Comparison of ENCODE assay signal across 26 mouse cellular contexts in genomic region chr12:101740486-101740885, GRCm38 (mm10). TPM values are rescaled to one million over a fixed set of nuclear protein-coding genes. Genes with fewer than 3 reads are reported as not detected.
DNase-seq lines count a peak whose midpoint lies in the region; ATAC-seq and TF ChIP-seq lines count a peak whose summit lies in the region.
"Had no signal": no experiment of that assay in that cellular context is flagged by ENCODE, and none has a peak within 500 bp of the region (broad histone marks: within the 10 kb centered on the region; RNA-seq: fewer than 3 reads in every experiment).

No protein-coding gene starts in this region.

- no peaks in the 10 kb centered on the region for H3K9me3 ChIP-seq in heart, embryonic 10.5 days
- no peaks in the 10 kb centered on the region for H3K9me3 ChIP-seq in kidney, embryonic 14.5 days (ENCODE audit: control insufficient read depth, low read length)
- no peaks in the 10 kb centered on the region for H3K9me3 ChIP-seq in liver, postnatal 0 days (ENCODE audit: low read length)
- H3K9me3 ChIP-seq in liver, embryonic 12.5 days (replicated peaks) = no peaks in the 10 kb centered on the region
- no peaks in the 10 kb centered on the region for H3K9me3 ChIP-seq in stomach, postnatal 0 days (ENCODE audit: control insufficient read depth, low read length)
- H3K9me3 ChIP-seq in forebrain, embryonic 13.5 days (replicated peaks) = no peaks in the 10 kb centered on the region
- H3K9me3 ChIP-seq: embryonic facial prominence, embryonic 10.5 days; embryonic facial prominence, embryonic 15.5 days; forebrain, embryonic 12.5 days; limb, embryonic 13.5 days; midbrain, embryonic 10.5 days; midbrain, embryonic 15.5 days; neural tube, embryonic 15.5 days; stomach, embryonic 15.5 days had no signal

- ATAC-seq in kidney, embryonic 14.5 days (ENCODE audit: low FRiP score, low TSS enrichment) = no peak
- ATAC-seq in liver, postnatal 0 days = peak; percentile 62
- no peak for ATAC-seq in liver, embryonic 12.5 days
- ATAC-seq in stomach, postnatal 0 days (ENCODE audit: low FRiP score, low TSS enrichment) = peak; percentile 63; the same call in 1 of the 2 replicates
- ATAC-seq in forebrain, embryonic 13.5 days = no peak
- ATAC-seq: hindbrain, embryonic 16.5 days; midbrain, embryonic 15.5 days had no signal

- no peak for TF ChIP-seq CTCF in liver, postnatal 0 days (IDR thresholded peaks at IDR 0.05; ENCODE audit: low read depth)
- TF ChIP-seq CTCF in stomach, postnatal 0 days (IDR thresholded peaks at IDR 0.05; ENCODE audit: low read depth) = no peak

- no peak for TF ChIP-seq EP300 in liver, postnatal 0 days (IDR thresholded peaks at IDR 0.05; ENCODE audit: low read depth)
- TF ChIP-seq EP300 in stomach, postnatal 0 days (optimal IDR thresholded peaks at IDR 0.05) = no peak

- H3K36me3 ChIP-seq in heart, embryonic 10.5 days = no peaks in the 10 kb centered on the region
- H3K36me3 ChIP-seq in kidney, embryonic 14.5 days (ENCODE audit: control insufficient read depth, insufficient read depth, low read length) = no peaks in the 10 kb centered on the region
- H3K36me3 ChIP-seq in liver, postnatal 0 days (replicated peaks; ENCODE audit: insufficient read depth, low read length) = no peaks in the 10 kb centered on the region
- no peaks in the 10 kb centered on the region for H3K36me3 ChIP-seq in liver, embryonic 12.5 days
- no peaks in the 10 kb centered on the region for H3K36me3 ChIP-seq in stomach, postnatal 0 days (ENCODE audit: control insufficient read depth, insufficient read depth, low read length)
- H3K36me3 ChIP-seq in forebrain, embryonic 13.5 days (ENCODE audit: poor library complexity, severe bottlenecking) = no peaks in the 10 kb centered on the region
- H3K36me3 ChIP-seq: embryonic facial prominence, embryonic 10.5 days; embryonic facial prominence, embryonic 15.5 days; forebrain, embryonic 12.5 days; limb, embryonic 13.5 days; midbrain, embryonic 10.5 days; midbrain, embryonic 15.5 days; neural tube, embryonic 15.5 days; stomach, embryonic 15.5 days had no signal

- no peak overlapping the region for H3K9ac ChIP-seq in kidney, embryonic 14.5 days (ENCODE audit: low read depth, low read length)
- no peak overlapping the region for H3K9ac ChIP-seq in liver, postnatal 0 days (replicated peaks)
- no peak overlapping the region for H3K9ac ChIP-seq in liver, embryonic 12.5 days
- H3K9ac ChIP-seq in stomach, postnatal 0 days (ENCODE audit: low read length) = no peak overlapping the region
- no peak overlapping the region for H3K9ac ChIP-seq in forebrain, embryonic 13.5 days
- H3K9ac ChIP-seq: embryonic facial prominence, embryonic 15.5 days; forebrain, embryonic 12.5 days; limb, embryonic 13.5 days; midbrain, embryonic 15.5 days; neural tube, embryonic 15.5 days; stomach, embryonic 15.5 days had no signal

- WGBS in heart, embryonic 10.5 days = 33% methylated on average over 2 of the region's 2 CpGs
- 39% methylated on average over 2 of the region's 2 CpGs for WGBS in kidney, embryonic 14.5 days
- WGBS in liver, postnatal 0 days (ENCODE audit: insufficient replicate concordance) = 34% methylated on average over 2 of the region's 2 CpGs
- 28% methylated on average over 2 of the region's 2 CpGs for WGBS in liver, embryonic 12.5 days (ENCODE audit: insufficient replicate concordance)
- WGBS in stomach, postnatal 0 days = 16% methylated on average over 2 of the region's 2 CpGs
- WGBS in forebrain, embryonic 13.5 days = 66% methylated on average over 2 of the region's 2 CpGs

- H3K4me1 ChIP-seq in heart, embryonic 10.5 days = peaks cover 4% of the 10 kb centered on the region; the same call in 1 of the 2 replicates
- no peaks in the 10 kb centered on the region; the same call in 1 of the 2 replicates for H3K4me1 ChIP-seq in kidney, embryonic 14.5 days (ENCODE audit: control insufficient read depth, insufficient read depth, low read length)
- no peaks in the 10 kb centered on the region for H3K4me1 ChIP-seq in liver, postnatal 0 days (ENCODE audit: insufficient read depth)
- no peaks in the 10 kb centered on the region for H3K4me1 ChIP-seq in liver, embryonic 12.5 days
- no peaks in the 10 kb centered on the region; the same call in 1 of the 2 replicates for H3K4me1 ChIP-seq in stomach, postnatal 0 days (replicated peaks; ENCODE audit: control insufficient read depth, insufficient read depth)
- no peaks in the 10 kb centered on the region for H3K4me1 ChIP-seq in forebrain, embryonic 13.5 days
- H3K4me1 ChIP-seq: embryonic facial prominence, embryonic 15.5 days; forebrain, embryonic 12.5 days; limb, embryonic 13.5 days; midbrain, embryonic 10.5 days; midbrain, embryonic 15.5 days; neural tube, embryonic 15.5 days; stomach, embryonic 15.5 days had no signal

- no peak overlapping the region for H3K4me2 ChIP-seq in kidney, embryonic 14.5 days (replicated peaks; ENCODE audit: low read depth, low read length)
- H3K4me2 ChIP-seq in liver, postnatal 0 days (ENCODE audit: low read depth, low read length) = no peak overlapping the region
- no peak overlapping the region for H3K4me2 ChIP-seq in liver, embryonic 12.5 days
- H3K4me2 ChIP-seq in stomach, postnatal 0 days (replicated peaks; ENCODE audit: low read depth) = no peak overlapping the region
- no peak overlapping the region for H3K4me2 ChIP-seq in forebrain, embryonic 13.5 days
- H3K4me2 ChIP-seq: embryonic facial prominence, embryonic 15.5 days; forebrain, embryonic 12.5 days; limb, embryonic 13.5 days; midbrain, embryonic 15.5 days; neural tube, embryonic 15.5 days; stomach, embryonic 15.5 days had no signal

- no peak overlapping the region for H3K27ac ChIP-seq in heart, embryonic 10.5 days
- H3K27ac ChIP-seq in kidney, embryonic 14.5 days (ENCODE audit: low read depth, low read length) = no peak overlapping the region
- peak overlapping the region; percentile 39; the same call in 1 of the 2 replicates for H3K27ac ChIP-seq in liver, postnatal 0 days (ENCODE audit: low read depth)
- H3K27ac ChIP-seq in liver, embryonic 12.5 days = no peak overlapping the region
- no peak overlapping the region for H3K27ac ChIP-seq in stomach, postnatal 0 days (replicated peaks)
- H3K27ac ChIP-seq in forebrain, embryonic 13.5 days = no peak overlapping the region
- H3K27ac ChIP-seq: embryonic facial prominence, embryonic 10.5 days; embryonic facial prominence, embryonic 15.5 days; forebrain, embryonic 12.5 days; limb, embryonic 13.5 days; midbrain, embryonic 10.5 days; midbrain, embryonic 15.5 days; neural tube, embryonic 15.5 days; stomach, embryonic 15.5 days had no signal

- no peak overlapping the region for H3K4me3 ChIP-seq in heart, embryonic 10.5 days
- no peak overlapping the region for H3K4me3 ChIP-seq in kidney, embryonic 14.5 days (ENCODE audit: low read length)
- no peak overlapping the region for H3K4me3 ChIP-seq in liver, postnatal 0 days (ENCODE audit: low read depth, low read length)
- no peak overlapping the region for H3K4me3 ChIP-seq in liver, embryonic 12.5 days
- no peak overlapping the region for H3K4me3 ChIP-seq in stomach, postnatal 0 days (ENCODE audit: low read depth, low read length)
- H3K4me3 ChIP-seq in forebrain, embryonic 13.5 days = no peak overlapping the region
- H3K4me3 ChIP-seq: embryonic facial prominence, embryonic 10.5 days; embryonic facial prominence, embryonic 15.5 days; forebrain, embryonic 12.5 days; limb, embryonic 13.5 days; midbrain, embryonic 10.5 days; midbrain, embryonic 15.5 days; neural tube, embryonic 15.5 days; stomach, embryonic 15.5 days had no signal

- H3K27me3 ChIP-seq in heart, embryonic 10.5 days (ENCODE audit: insufficient read depth, poor library complexity, severe bottlenecking) = no peaks in the 10 kb centered on the region
- no peaks in the 10 kb centered on the region for H3K27me3 ChIP-seq in kidney, embryonic 14.5 days (ENCODE audit: control insufficient read depth, insufficient read depth, low read length)
- no peaks in the 10 kb centered on the region for H3K27me3 ChIP-seq in liver, postnatal 0 days (ENCODE audit: insufficient read depth, low read length)
- no peaks in the 10 kb centered on the region for H3K27me3 ChIP-seq in liver, embryonic 12.5 days (replicated peaks)
- no peaks in the 10 kb centered on the region for H3K27me3 ChIP-seq in stomach, postnatal 0 days (ENCODE audit: control insufficient read depth, insufficient read depth, low read length)
- H3K27me3 ChIP-seq in forebrain, embryonic 13.5 days = no peaks in the 10 kb centered on the region
- H3K27me3 ChIP-seq: embryonic facial prominence, embryonic 15.5 days; forebrain, embryonic 12.5 days; limb, embryonic 13.5 days; midbrain, embryonic 15.5 days; neural tube, embryonic 15.5 days; stomach, embryonic 15.5 days had no signal

- DNase-seq in heart, adult 8-10 months (ENCODE audit: low spot score) = peak; percentile 20
- no peak for DNase-seq in heart, embryonic 10.5 days (ENCODE audit: low spot score)
- DNase-seq in kidney, postnatal 10 days = peak; percentile 26
- DNase-seq in liver, postnatal 0 days = no peak
- no peak for DNase-seq in stomach, postnatal 0 days (ENCODE audit: low spot score)
- DNase-seq: adrenal gland, adult 2 months; B cell, adult 2 months; cerebellum, adult 2 months; cerebellum, postnatal 14 days; gastrocnemius, postnatal 25 days; retina, postnatal 1 day; right cerebral cortex, postnatal 25 days; thymus, postnatal 14 days had no signal

RNA-seq across cellular contexts. Expression of gene Tc2n, which starts 22.2 kb away (rescaled TPM):
- under 1 TPM; 0.46 to 0.98 (median 0.67) TPM for total RNA-seq in heart, adult 8-10 months (2022)
- polyA plus RNA-seq in heart, embryonic 10.5 days (2016; fragmentation: Nextera tagmentation; extraction: Ambion mirVana) = 0.08 and 0.17 TPM in 2 replicates
- 0.43 and 0.62 TPM in 2 replicates for polyA plus RNA-seq in kidney, embryonic 14.5 days (2014; fragmentation: Nextera tagmentation; extraction: Ambion mirVana)
- polyA plus RNA-seq in liver, postnatal 0 days (2015; fragmentation: Nextera tagmentation; extraction: Ambion mirVana) = 0.20 and 0.33 TPM in 2 replicates
- 0.04 TPM in 2 replicates for polyA plus RNA-seq in liver, embryonic 12.5 days (2016; fragmentation: Nextera tagmentation; extraction: Ambion mirVana)
- 11.6 and 12.5 TPM in 2 replicates for polyA plus RNA-seq in stomach, postnatal 0 days (2015; fragmentation: Nextera tagmentation; extraction: Ambion mirVana)
- 0.09 and 0.15 TPM in 2 replicates for polyA plus RNA-seq in forebrain, embryonic 13.5 days (2015; fragmentation: Nextera tagmentation; extraction: Ambion mirVana)
- total RNA-seq: megakaryocyte progenitor cell, adult 5-6 weeks had no signal

Comparison
In these comparisons a context has a peak if more than half of its experiments do, and no peak if none do; other contexts are left out.
1. DNase-seq: peak in heart, adult 8-10 months (single experiment) and kidney, postnatal 10 days (single experiment); none in heart, embryonic 10.5 days (single experiment), liver, postnatal 0 days (single experiment) and stomach, postnatal 0 days (single experiment).
2. ATAC-seq: peak in liver, postnatal 0 days (single experiment) and stomach, postnatal 0 days (single experiment); none in kidney, embryonic 14.5 days (single experiment), liver, embryonic 12.5 days (single experiment) and forebrain, embryonic 13.5 days (single experiment).